Mouse (Mus musculus): ENCODE data around the gene Hhex. TPM values are rescaled to one million over a fixed set of nuclear protein-coding genes. Genes with fewer than 3 reads are reported as not detected.
A peak's percentile ranks its signal among the peaks of the same experiment; 100 is the strongest.

Hhex gene
- polyA plus RNA-seq, 1 experiment = 62.3 TPM

DNA sequence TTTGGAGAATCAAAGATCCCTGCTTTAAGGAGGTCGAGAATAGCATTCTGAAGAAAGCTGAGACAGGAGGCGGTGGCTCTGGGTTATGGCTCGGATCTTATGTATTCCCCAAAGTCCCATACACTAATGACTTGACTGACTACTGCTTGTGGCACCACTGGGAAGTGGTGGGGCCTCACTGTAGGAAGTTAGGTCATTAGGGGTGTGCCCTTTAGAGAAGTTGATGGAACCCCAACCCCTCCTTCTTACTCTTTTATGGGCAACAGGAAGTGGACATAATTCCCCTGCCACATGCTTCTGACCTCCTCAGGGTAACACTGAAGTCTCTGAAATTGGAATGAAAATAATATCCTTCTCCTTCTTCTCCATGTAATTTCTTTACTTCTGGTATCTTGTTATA is 38.0 kb downstream of the Hhex start:
- H3K4me3 ChIP-seq (ENCODE audit: insufficient read depth, low read length) = no peak overlapping the region
- no peak for TF ChIP-seq CTCF (IDR thresholded peaks at IDR 0.05; ENCODE audit: low read depth, low read length)
- no peak for TF ChIP-seq POLR2A (IDR thresholded peaks at IDR 0.05; ENCODE audit: borderline replicate concordance, low read depth, low read length)
- peaks cover 15% of the 10 kb centered on the region for H3K4me1 ChIP-seq (ENCODE audit: control insufficient read depth, insufficient read depth, low read length)
- peak overlapping the region; percentile 11; the same call in 1 of the 2 replicates for H3K27ac ChIP-seq (ENCODE audit: insufficient read depth, low read depth, low read length)

GRCm38 (mm10) chr19:37481704-37482103 is 47.1 kb downstream of the Hhex start:
- H3K4me1 ChIP-seq (ENCODE audit: control insufficient read depth, insufficient read depth, low read length) = peaks cover 13% of the 10 kb centered on the region
- H3K27ac ChIP-seq (ENCODE audit: insufficient read depth, low read depth, low read length) = no peak overlapping the region
- no peak overlapping the region for H3K4me3 ChIP-seq (ENCODE audit: insufficient read depth, low read length)
- TF ChIP-seq CTCF (IDR thresholded peaks at IDR 0.05; ENCODE audit: low read depth, low read length) (no peak), POLR2A (IDR thresholded peaks at IDR 0.05; ENCODE audit: borderline replicate concordance, low read depth, low read length) (no peak)

GRCm38 (mm10) chr19:37482556-37483187 is 48.1 kb downstream of the Hhex start:
- Histone ChIP-seq H3K4me1 (ENCODE audit: control insufficient read depth, insufficient read depth, low read length) (peaks cover 13% of the 10 kb centered on the region), H3K4me3 (ENCODE audit: insufficient read depth, low read length) (peak overlapping the region; percentile 26), H3K27ac (ENCODE audit: insufficient read depth, low read depth, low read length) (peak overlapping the region; percentile 20)
- no peak for TF ChIP-seq CTCF (IDR thresholded peaks at IDR 0.05; ENCODE audit: low read depth, low read length)
- TF ChIP-seq POLR2A (IDR thresholded peaks at IDR 0.05; ENCODE audit: borderline replicate concordance, low read depth, low read length) = no peak

- Histone ChIP-seq H3K27ac (ENCODE audit: insufficient read depth, low read depth, low read length) (no peak overlapping the region), H3K4me3 (ENCODE audit: insufficient read depth, low read length) (no peak overlapping the region), H3K4me1 (ENCODE audit: control insufficient read depth, insufficient read depth, low read length) (peaks cover 16% of the 10 kb centered on the region)
- TF ChIP-seq CTCF (IDR thresholded peaks at IDR 0.05; ENCODE audit: low read depth, low read length) = no peak
- no peak for TF ChIP-seq POLR2A (IDR thresholded peaks at IDR 0.05; ENCODE audit: borderline replicate concordance, low read depth, low read length)
These were observed 50.2 kb downstream of the Hhex start for GRCm38 (mm10) chr19:37484787-37485186.

DNA sequence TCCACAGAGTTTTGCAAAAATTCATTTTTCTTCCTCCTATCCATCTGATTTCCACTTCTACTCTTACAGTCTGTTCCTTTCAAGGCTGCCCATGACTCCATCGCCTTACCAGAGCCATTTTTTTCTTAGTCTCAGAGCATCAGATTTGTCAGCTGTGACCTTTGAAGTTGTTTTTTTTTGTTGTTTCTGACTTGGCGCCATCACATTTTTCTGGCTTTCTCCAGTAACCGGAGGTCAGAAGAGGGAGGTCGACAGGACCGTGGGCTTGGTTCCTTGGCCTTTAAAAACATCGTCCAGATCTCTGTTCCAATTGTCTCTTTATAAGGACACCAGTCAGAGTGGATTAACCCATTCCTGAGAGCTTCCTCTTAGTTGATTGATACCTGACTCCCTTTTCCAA is 52.2 kb downstream of the Hhex start:
- no peak overlapping the region for H3K27ac ChIP-seq (ENCODE audit: insufficient read depth, low read depth, low read length)
- no peak overlapping the region for H3K4me3 ChIP-seq (ENCODE audit: insufficient read depth, low read length)
- TF ChIP-seq POLR2A (IDR thresholded peaks at IDR 0.05; ENCODE audit: borderline replicate concordance, low read depth, low read length) (no peak), CTCF (IDR thresholded peaks at IDR 0.05; ENCODE audit: low read depth, low read length) (no peak)
- peaks cover 17% of the 10 kb centered on the region for H3K4me1 ChIP-seq (ENCODE audit: control insufficient read depth, insufficient read depth, low read length)

DNA sequence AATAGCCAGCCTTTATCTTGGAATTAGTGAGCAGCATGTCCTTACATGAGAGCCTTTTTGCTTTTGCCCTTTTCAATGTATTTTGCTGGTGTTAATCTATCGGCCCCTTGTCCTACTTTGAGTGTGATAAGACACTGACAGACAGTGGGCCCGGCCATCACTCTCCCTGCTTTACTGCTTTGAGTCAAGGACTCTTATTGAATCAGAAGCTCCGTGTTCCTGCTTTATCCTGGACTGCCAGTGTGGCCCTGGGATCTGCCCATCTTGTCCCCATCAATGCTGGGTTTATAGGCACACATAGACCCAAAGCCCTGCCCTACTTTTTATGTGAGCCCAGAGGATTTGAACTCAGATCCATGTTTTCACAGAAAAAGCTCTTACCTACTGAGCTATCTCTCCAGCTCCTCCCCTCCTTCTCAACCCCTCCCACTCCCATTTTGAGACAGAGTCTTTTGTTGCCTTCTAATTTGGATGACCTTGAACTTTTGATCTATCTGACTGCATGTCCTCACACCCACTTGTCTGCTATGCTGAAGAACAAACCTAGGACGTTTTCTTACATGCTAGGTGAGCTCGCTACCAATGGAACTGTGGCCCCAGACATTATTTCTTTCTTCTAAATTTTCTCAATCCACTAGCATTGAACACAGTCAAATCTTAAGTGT is 53.3 kb downstream of the Hhex start:
- H3K4me3 ChIP-seq (ENCODE audit: insufficient read depth, low read length) = no peak overlapping the region
- H3K27ac ChIP-seq (ENCODE audit: insufficient read depth, low read depth, low read length) = no peak overlapping the region
- H3K4me1 ChIP-seq (ENCODE audit: control insufficient read depth, insufficient read depth, low read length) = peaks cover 10% of the 10 kb centered on the region
- TF ChIP-seq CTCF (IDR thresholded peaks at IDR 0.05; ENCODE audit: low read depth, low read length) (no peak), POLR2A (IDR thresholded peaks at IDR 0.05; ENCODE audit: borderline replicate concordance, low read depth, low read length) (no peak)

DNA sequence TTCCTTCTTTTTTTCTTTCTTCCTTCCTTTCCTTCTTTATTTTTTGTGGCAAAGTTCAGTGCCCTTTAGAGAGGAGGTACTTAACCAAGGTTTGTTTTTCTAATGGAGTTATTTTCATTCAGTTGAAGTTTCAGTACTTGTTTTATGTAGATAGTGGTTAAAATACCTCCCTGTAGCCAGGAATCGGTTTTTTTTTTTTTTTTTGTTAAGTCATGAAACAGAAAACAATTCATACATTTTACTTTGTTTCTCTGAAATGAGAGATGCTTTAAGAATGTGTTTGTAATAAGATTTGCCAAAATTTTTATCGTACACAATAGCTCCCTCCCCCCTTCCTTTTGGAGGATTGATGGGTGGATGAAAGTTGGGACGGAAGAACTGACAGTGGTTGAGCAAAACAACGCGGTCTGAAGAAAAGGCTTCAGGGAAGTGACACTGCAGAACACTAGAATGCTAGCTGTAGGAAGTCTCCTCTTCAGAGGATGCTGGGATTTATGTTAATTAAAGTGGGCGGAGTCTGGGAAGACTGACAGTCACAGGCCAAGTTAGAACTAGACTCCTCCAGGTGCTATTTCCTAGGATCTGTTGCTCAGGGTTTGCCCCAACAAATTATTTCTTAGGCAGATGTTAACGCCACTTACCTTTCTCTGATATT is 54.1 kb downstream of the Hhex start:
- Histone ChIP-seq H3K4me1 (ENCODE audit: control insufficient read depth, insufficient read depth, low read length) (peaks cover 9% of the 10 kb centered on the region), H3K27ac (ENCODE audit: insufficient read depth, low read depth, low read length) (no peak overlapping the region), H3K4me3 (ENCODE audit: insufficient read depth, low read length) (no peak overlapping the region)
- TF ChIP-seq POLR2A (IDR thresholded peaks at IDR 0.05; ENCODE audit: borderline replicate concordance, low read depth, low read length) (no peak), CTCF (IDR thresholded peaks at IDR 0.05; ENCODE audit: low read depth, low read length) (no peak)

Other genes with a start within 250 kb of the Hhex start
- 87.5 and 98.0 TPM in 2 replicates for gene March5, start 227.3 kb upstream of the Hhex start, polyA plus RNA-seq (2012; ENCODE audit: insufficient read depth, insufficient read length, missing spikeins)
- 7.6 and 8.0 TPM in 2 replicates for gene Cpeb3, start 226.2 kb upstream of the Hhex start, polyA plus RNA-seq (2012; ENCODE audit: insufficient read depth, insufficient read length, missing spikeins)
- gene Ide, start 97.0 kb upstream of the Hhex start, polyA plus RNA-seq (2012; ENCODE audit: insufficient read depth, insufficient read length, missing spikeins) = 23.3 and 24.8 TPM in 2 replicates
- 34.8 and 34.9 TPM in 2 replicates for gene Kif11, start 58.4 kb upstream of the Hhex start, polyA plus RNA-seq (2012; ENCODE audit: insufficient read depth, insufficient read length, missing spikeins)
- 26.0 and 26.6 TPM in 2 replicates for gene Exoc6, start 115.6 kb downstream of the Hhex start, polyA plus RNA-seq (2012; ENCODE audit: insufficient read depth, insufficient read length, missing spikeins)

All from bone marrow macrophage, adult 2 months (primary cell).